Mouse (Mus musculus) liver, adult 2 months (tissue): ENCODE results near the gene Ambra1. TPM values are rescaled to one million over a fixed set of nuclear protein-coding genes. Genes with fewer than 3 reads are reported as not detected.
A peak's percentile ranks its signal among the peaks of the same experiment; 100 is the strongest.

Source experiments
- DNase-seq: peaks from one replicate; pipeline ENCODE4 v3.0.0-alpha.2; 2011; ENCODE audit warnings: low read depth, low spot score; ENCODE audit errors: extremely low read depth
- H3K27ac ChIP-seq: fragments of 200-500 bp; replicated peaks from 2 replicates; pipeline ENCODE4 v1.5.1; 2012; ENCODE audit warnings: low read depth, mild to moderate bottlenecking, control low read depth, inconsistent platforms, low read length; ENCODE audit not compliant: insufficient read depth
- H3K27me3 ChIP-seq: fragments of 200-500 bp; 2 replicates; pipeline ENCODE4 v1.6.1; 2012; ENCODE audit warnings: mild to moderate bottlenecking, moderate library complexity, low read length, inconsistent platforms; ENCODE audit not compliant: control insufficient read depth, insufficient read depth
- H3K36me3 ChIP-seq: fragments of 200-500 bp; 2 replicates; pipeline ENCODE4 v1.6.1; 2012; ENCODE audit warnings: low read length, inconsistent platforms; ENCODE audit not compliant: control insufficient read depth, insufficient read depth
- H3K4me1 ChIP-seq: fragments of 200-500 bp; 2 replicates; pipeline ENCODE4 v1.6.1; 2011; ENCODE audit warnings: low read length; ENCODE audit not compliant: control insufficient read depth, insufficient read depth
- H3K4me3 ChIP-seq: fragments of 200-500 bp; 2 replicates; pipeline ENCODE4 v1.5.1; 2011; ENCODE audit warnings: low read depth, mild to moderate bottlenecking, control low read depth, low read length, moderate library complexity; ENCODE audit not compliant: insufficient read depth
- H3K79me2 ChIP-seq: fragments of 200-500 bp; 2 replicates; pipeline ENCODE4 v1.6.1; 2012; ENCODE audit warnings: inconsistent platforms, mild to moderate bottlenecking, low read length, moderate library complexity; ENCODE audit not compliant: control insufficient read depth, insufficient read depth
- H3K9ac ChIP-seq: fragments of 200-500 bp; 2 replicates; pipeline ENCODE4 v1.6.1; 2012; ENCODE audit warnings: low read depth, mild to moderate bottlenecking, control low read depth, inconsistent platforms, low read length
- CTCF ChIP-seq: fragments of 200-500 bp; IDR thresholded peaks from 2 replicates; pipeline ENCODE4 v1.5.1; 2011; ENCODE audit warnings: low read depth, low read length, control low read depth
- POLR2A ChIP-seq: fragments of 200-500 bp; IDR thresholded peaks from 2 replicates; pipeline ENCODE4 v1.6.1; 2011; ENCODE audit warnings: low read length, control low read depth; ENCODE audit not compliant: insufficient read depth; ENCODE audit errors: extremely low read depth
- WGBS: fragments of 180-500 bp; shearing (Covaris S2); methylation state at CpG from one replicate; pipeline ENCODE4 v1.1.7; 2018; 5-methylcytosine and 5-hydroxymethylcytosine counted together
- polyA plus RNA-seq: library from polyadenylated mRNA; depleted of rRNA; stranded (reverse); fragments of >200 nt; gene quantifications from 2 replicates; pipeline ENCODE4 v1.2.3, GENCODE M21; 2012
- total RNA-seq: library from RNA; depleted of rRNA; stranded (reverse); fragments of >200 nt; gene quantifications from 2 replicates; pipeline ENCODE4 v1.2.3, GENCODE M21; 2014

Ambra1 gene
- total and polyA plus RNA-seq, 2 experiments: 11.0 to 12.4 TPM

- Histone ChIP-seq H3K9ac (no peak overlapping the region), H3K4me1 (peaks cover 3% of the 10 kb centered on the region), H3K36me3 (peaks cover 34% of the 10 kb centered on the region), H3K4me3 (no peak overlapping the region), H3K27ac (no peak overlapping the region), H3K79me2 (no peaks in the 10 kb centered on the region), H3K27me3 (no peaks in the 10 kb centered on the region)
- no peak for DNase-seq
- TF ChIP-seq POLR2A (no peak), CTCF (no peak)
- 93% methylated on average over 3 of the region's 3 CpGs for WGBS
These were observed 173.4 kb downstream of the Ambra1 start for GRCm38 (mm10) chr2:91903171-91903925.

- no peak for TF ChIP-seq CTCF
- no peak for TF ChIP-seq POLR2A
- no peak overlapping the region for H3K27ac ChIP-seq
- H3K27me3 ChIP-seq: no peaks in the 10 kb centered on the region
These were observed 174.8 kb downstream of the Ambra1 start for GRCm38 (mm10) chr2:91904618-91905307.

GRCm38 (mm10) chr2:91906141-91906540 is 176.2 kb downstream of the Ambra1 start:
- TF ChIP-seq CTCF: no peak
- no peak for TF ChIP-seq POLR2A
- DNase-seq: peak; percentile 86
- Histone ChIP-seq H3K79me2 (no peaks in the 10 kb centered on the region), H3K4me1 (peaks cover 3% of the 10 kb centered on the region), H3K27ac (no peak overlapping the region), H3K36me3 (peaks cover 41% of the 10 kb centered on the region), H3K27me3 (no peaks in the 10 kb centered on the region), H3K4me3 (no peak overlapping the region), H3K9ac (no peak overlapping the region)
- 49% methylated on average over 2 of the region's 2 CpGs for WGBS

More at GRCm38 (mm10) chr2:91904618-91905307, 174.8 kb downstream of the Ambra1 start:
- peaks cover 3% of the 10 kb centered on the region for H3K4me1 ChIP-seq
- no peaks in the 10 kb centered on the region for H3K79me2 ChIP-seq
- 86% methylated on average over 5 of the region's 5 CpGs for WGBS
- DNase-seq: no peak
- H3K4me3 ChIP-seq: no peak overlapping the region
- no peak overlapping the region for H3K9ac ChIP-seq
- peaks cover 42% of the 10 kb centered on the region for H3K36me3 ChIP-seq

- WGBS: 85% methylated on average over 3 of the region's 3 CpGs
- H3K9ac ChIP-seq: no peak overlapping the region
- H3K36me3 ChIP-seq: peaks cover 57% of the 10 kb centered on the region
These were observed 182.7 kb downstream of the Ambra1 start for GRCm38 (mm10) chr2:91912616-91913015.

GRCm38 (mm10) chr2:91913328-91914110 is 183.6 kb downstream of the Ambra1 start:
- Histone ChIP-seq H3K27ac (no peak overlapping the region), H3K4me3 (no peak overlapping the region), H3K36me3 (peaks cover 53% of the 10 kb centered on the region), H3K27me3 (no peaks in the 10 kb centered on the region), H3K4me1 (no peaks in the 10 kb centered on the region), H3K9ac (no peak overlapping the region), H3K79me2 (no peaks in the 10 kb centered on the region)
- WGBS: 84% methylated on average over 7 of the region's 7 CpGs
- no peak for DNase-seq
- TF ChIP-seq CTCF: no peak
- no peak for TF ChIP-seq POLR2A

More at GRCm38 (mm10) chr2:91912616-91913015, 182.7 kb downstream of the Ambra1 start:
- Histone ChIP-seq H3K27ac (no peak overlapping the region), H3K27me3 (no peaks in the 10 kb centered on the region), H3K4me3 (no peak overlapping the region), H3K79me2 (no peaks in the 10 kb centered on the region), H3K4me1 (no peaks in the 10 kb centered on the region)
- no peak for DNase-seq
- TF ChIP-seq POLR2A (no peak), CTCF (no peak)
